Mouse (Mus musculus) macrophage (primary cell): Measurements from ENCODE around the gene Mkrn2os. TPM values are rescaled to one million over a fixed set of nuclear protein-coding genes. Genes with fewer than 3 reads are reported as not detected.

ENCODE experiments used
- H3K27ac ChIP-seq: fragments of 350-480 bp; formaldehyde crosslinking; 2 replicates; pipeline ENCODE4 v1.9.0; 2021
- H3K36me3 ChIP-seq: fragments of 350-480 bp; formaldehyde crosslinking; 2 replicates; pipeline ENCODE4 v1.9.0; 2021; ENCODE audit errors: inconsistent target
- H3K4me3 ChIP-seq: fragments of 350-480 bp; formaldehyde crosslinking; 2 replicates; pipeline ENCODE4 v1.9.0; 2021; ENCODE audit errors: inconsistent target
- H3K79me2 ChIP-seq: fragments of 350-480 bp; formaldehyde crosslinking; 2 replicates; pipeline ENCODE4 v1.9.0; 2021; ENCODE audit errors: inconsistent target
- WGBS: methylation state at CpG from one replicate; pipeline ENCODE4 v1.1.7; 2026; ENCODE audit warnings: inconsistent platforms; ENCODE audit not compliant: missing documents; 5-methylcytosine and 5-hydroxymethylcytosine counted together
- polyA plus RNA-seq: library from polyadenylated mRNA; stranded (reverse); fragments of 250-400 nt; gene quantifications from 3 replicates; pipeline ENCODE4 v1.2.4, GENCODE M21; 2018; ENCODE audit warnings: inconsistent platforms

Gene Mkrn2os
- polyA plus RNA-seq, 1 experiment from 2014 or later, result not detected

DNA sequence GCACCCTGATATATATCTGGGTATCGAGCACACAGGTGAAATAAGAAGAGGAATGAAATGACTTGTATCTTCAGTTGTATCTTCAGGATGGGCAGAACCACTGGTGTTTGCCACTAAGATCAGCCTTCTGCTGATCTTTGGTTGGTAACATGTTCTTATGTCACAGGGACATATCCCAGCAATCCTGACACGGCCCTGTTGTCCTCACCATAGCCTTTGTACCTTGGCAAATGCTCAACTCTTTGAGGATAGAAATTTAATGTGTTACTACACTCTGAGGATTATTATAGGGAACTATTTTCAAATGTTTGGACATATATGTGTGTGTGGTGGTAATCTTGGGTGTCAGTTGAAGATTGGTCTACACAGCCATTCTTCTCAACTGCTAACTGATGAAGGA is 34.2 kb downstream of the Mkrn2os start:
- no peak overlapping the region for H3K27ac ChIP-seq
- 86% methylated on average over 2 of the region's 2 CpGs for WGBS
- H3K4me3 ChIP-seq, result no peak overlapping the region
- no peaks in the 10 kb centered on the region for H3K36me3 ChIP-seq
- H3K79me2 ChIP-seq, result no peaks in the 10 kb centered on the region

DNA sequence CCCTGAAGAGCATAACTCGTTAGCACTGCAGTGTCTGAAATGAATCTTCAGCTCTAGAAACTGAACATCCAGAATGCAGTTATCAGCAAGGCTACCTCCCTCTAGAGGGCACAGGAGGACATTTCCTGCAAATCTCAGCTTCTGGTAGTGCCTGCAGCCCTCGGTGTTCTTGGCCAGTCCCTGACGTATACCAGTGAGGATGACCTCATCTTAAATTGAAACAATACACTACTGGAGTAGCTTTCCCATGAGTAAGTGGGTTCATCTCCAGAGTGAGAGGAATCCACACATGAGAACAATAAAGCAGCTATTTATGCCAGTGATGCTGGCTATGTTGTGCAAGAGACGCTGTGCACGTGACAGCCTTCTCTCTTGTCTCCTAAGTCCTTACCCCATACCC is 36.9 kb downstream of the Mkrn2os start:
- no peaks in the 10 kb centered on the region for H3K36me3 ChIP-seq
- no peaks in the 10 kb centered on the region for H3K79me2 ChIP-seq
- no peak overlapping the region for H3K4me3 ChIP-seq
- WGBS, result 66% methylated on average over 5 of the region's 5 CpGs
- no peak overlapping the region for H3K27ac ChIP-seq

DNA sequence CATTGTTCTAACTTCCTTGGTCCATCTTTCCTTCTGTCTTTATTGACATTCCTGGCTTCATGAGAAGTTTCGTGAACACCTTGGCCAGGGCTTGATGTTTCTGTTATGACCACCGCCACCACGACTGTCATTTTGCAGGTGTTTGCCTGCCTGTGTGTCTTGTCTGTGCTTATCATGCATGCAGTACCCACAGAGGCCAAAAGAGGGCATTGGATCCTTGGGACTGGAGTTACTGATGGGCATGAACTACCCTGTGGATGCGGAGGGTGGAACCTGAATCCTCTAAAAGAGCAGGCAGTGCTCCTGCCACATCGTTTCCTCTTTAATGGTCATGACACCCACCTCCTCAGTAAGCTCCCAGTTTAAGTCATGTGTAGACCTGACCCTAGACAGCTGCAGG is 46.1 kb downstream of the Mkrn2os start:
- Histone ChIP-seq H3K79me2 (no peaks in the 10 kb centered on the region), H3K27ac (no peak overlapping the region)
- WGBS, result 84% methylated on average over 5 of the region's 5 CpGs

DNA sequence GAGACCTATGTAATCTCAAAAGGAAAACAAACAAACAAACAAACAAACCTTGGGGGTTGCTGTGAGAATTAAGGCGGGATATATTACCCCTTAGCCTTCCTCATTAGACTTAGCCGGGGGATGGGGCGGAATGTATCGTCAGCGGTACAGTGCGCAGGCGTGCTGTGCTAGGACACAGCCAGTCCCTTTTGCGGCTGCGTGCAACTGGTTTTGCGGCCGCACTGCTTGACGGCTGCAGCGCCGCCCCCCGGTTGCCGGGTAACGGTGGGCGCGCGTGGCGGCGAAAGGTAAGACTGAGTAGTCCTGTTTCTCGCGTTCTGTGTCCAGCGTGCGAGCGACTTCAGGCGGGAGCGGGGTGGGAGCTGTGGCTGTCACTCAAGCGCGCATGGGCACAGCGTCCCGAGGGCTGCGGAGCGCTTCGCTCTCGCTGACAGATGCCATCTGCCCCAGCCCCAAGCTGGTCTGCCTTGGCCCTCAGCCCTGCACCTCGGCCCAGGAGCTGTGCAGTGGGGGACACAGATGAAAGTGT is 47.9 kb downstream of the Mkrn2os start, which contains the start of gene Tsen2:
Tsen2 (plus strand) TSS at position 223 of the 529 bp plus-strand sequence.
- peaks cover 8% of the 10 kb centered on the region; the same call in 1 of the 2 replicates for H3K36me3 ChIP-seq
- no peaks in the 10 kb centered on the region for H3K79me2 ChIP-seq
- WGBS, result under 1% methylated on average over 38 of the region's 38 CpGs
- peak within 1 kb of the TSS; percentile 25 for H3K27ac ChIP-seq
- peak within 1 kb of the TSS; percentile 54 for H3K4me3 ChIP-seq

More for the DNA sequence above, 46.1 kb downstream of the Mkrn2os start:
- peaks cover 10% of the 10 kb centered on the region; the same call in 1 of the 2 replicates for H3K36me3 ChIP-seq
- no peak overlapping the region for H3K4me3 ChIP-seq

GRCm38 (mm10) chr6:115542341-115542740 is 50.0 kb downstream of the Mkrn2os start:
- H3K79me2 ChIP-seq, result no peaks in the 10 kb centered on the region
- no peak overlapping the region for H3K27ac ChIP-seq
- no peaks in the 10 kb centered on the region for H3K36me3 ChIP-seq
- WGBS, result 62% methylated on average over 3 of the region's 3 CpGs
- no peak overlapping the region for H3K4me3 ChIP-seq

GRCm38 (mm10) chr6:115541676-115542275 is 50.6 kb downstream of the Mkrn2os start:
- H3K4me3 ChIP-seq, result no peak overlapping the region
- H3K27ac ChIP-seq, result no peak overlapping the region
- no peaks in the 10 kb centered on the region for H3K79me2 ChIP-seq
- WGBS, result 47% methylated on average over 6 of the region's 6 CpGs
- H3K36me3 ChIP-seq, result no peaks in the 10 kb centered on the region

- no peaks in the 10 kb centered on the region for H3K36me3 ChIP-seq
- H3K4me3 ChIP-seq, result no peak overlapping the region
- no peak overlapping the region for H3K27ac ChIP-seq
- WGBS, result 18% methylated on average over 24 of the region's 26 CpGs
- H3K79me2 ChIP-seq, result no peaks in the 10 kb centered on the region
Observed at GRCm38 (mm10) chr6:115538645-115539429, 53.5 kb downstream of the Mkrn2os start.

GRCm38 (mm10) chr6:115536169-115536568 is 56.2 kb downstream of the Mkrn2os start:
- H3K79me2 ChIP-seq, result no peaks in the 10 kb centered on the region
- H3K36me3 ChIP-seq, result no peaks in the 10 kb centered on the region
- H3K27ac ChIP-seq, result no peak overlapping the region
- no peak overlapping the region for H3K4me3 ChIP-seq
- 82% methylated on average over 4 of the region's 4 CpGs for WGBS

GRCm38 (mm10) chr6:115534617-115535016 is 57.8 kb downstream of the Mkrn2os start:
- no peaks in the 10 kb centered on the region for H3K79me2 ChIP-seq
- 78% methylated on average over 7 of the region's 7 CpGs for WGBS
- no peaks in the 10 kb centered on the region for H3K36me3 ChIP-seq
- H3K27ac ChIP-seq, result no peak overlapping the region
- no peak overlapping the region for H3K4me3 ChIP-seq

Other genes with a start within 250 kb of the Mkrn2os start
- gene Pparg, start 231.6 kb downstream of the Mkrn2os start, polyA plus RNA-seq, result 36.4 to 80.3 TPM (median 54.9 TPM) in 3 replicates
- gene Tsen2, start 47.9 kb downstream of the Mkrn2os start, polyA plus RNA-seq, result 5.4 to 9.0 TPM (median 7.2 TPM) in 3 replicates
- 6.5 to 7.7 TPM (median 7.1 TPM) in 3 replicates for gene Mkrn2, start 9.3 kb upstream of the Mkrn2os start, polyA plus RNA-seq
- gene Raf1, start 84.1 kb upstream of the Mkrn2os start, polyA plus RNA-seq, result 36.8 to 74.8 TPM (median 44.7 TPM) in 3 replicates
- gene Tmem40, start 169.8 kb upstream of the Mkrn2os start, polyA plus RNA-seq, result 0.49 to 1.5 TPM (median 0.86 TPM) in 3 replicates
- 0.33 to 0.35 TPM (median 0.34 TPM) in 3 replicates for gene Cand2, start 182.0 kb upstream of the Mkrn2os start, polyA plus RNA-seq
- gene Rpl32, start 216.2 kb upstream of the Mkrn2os start, polyA plus RNA-seq, result 1,117 to 2,121 TPM (median 1,999 TPM) in 3 replicates
- 0.16 to 0.32 TPM in 2 of 3 replicates, not detected in the other for gene Efcab12, start 245.8 kb upstream of the Mkrn2os start, polyA plus RNA-seq